Mouse (Mus musculus) limb, embryonic 11.5 days (tissue): Measurements from ENCODE around the gene Dis3l2. TPM values are rescaled to one million over a fixed set of nuclear protein-coding genes. Genes with fewer than 3 reads are reported as not detected.

ENCODE experiments used
- ATAC-seq: fragments of 200-750 bp; cut with Nextera tagmentation; 2 replicates; pipeline ENCODE4 v1.8.0; 2017; ENCODE audit warnings: low read depth; ENCODE audit not compliant: insufficient number of reproducible peaks, low FRiP score, low TSS enrichment
- DNase-seq: peaks from one replicate; pipeline ENCODE4 v3.0.0-alpha.2; 2015; ENCODE audit warnings: low spot score
- H3K27ac ChIP-seq: fragments of 300-500 bp; sonication (generic); replicated peaks from 2 replicates; pipeline ENCODE4 v1.5.1; 2014; ENCODE audit warnings: low read depth, mild to moderate bottlenecking, low read length
- H3K27me3 ChIP-seq: fragments of 300-500 bp; sonication (generic); 2 replicates; pipeline ENCODE4 v1.6.1; 2014; ENCODE audit warnings: mild to moderate bottlenecking, low read length, mixed read lengths; ENCODE audit not compliant: control insufficient read depth, insufficient read depth
- H3K36me3 ChIP-seq: fragments of 300-500 bp; sonication (generic); 2 replicates; pipeline ENCODE4 v1.6.1; 2014; ENCODE audit warnings: mild to moderate bottlenecking, low read length, moderate library complexity, mixed read lengths; ENCODE audit not compliant: control insufficient read depth, insufficient read depth
- H3K4me1 ChIP-seq: fragments of 300-500 bp; sonication (generic); 2 replicates; pipeline ENCODE4 v1.6.1; 2014; ENCODE audit warnings: low read length, mixed read lengths; ENCODE audit not compliant: control insufficient read depth, insufficient read depth
- H3K4me2 ChIP-seq: fragments of 300-500 bp; sonication (generic); 2 replicates; pipeline ENCODE4 v1.6.1; 2014; ENCODE audit warnings: low read depth, mild to moderate bottlenecking, moderate library complexity; ENCODE audit not compliant: severe bottlenecking
- H3K4me3 ChIP-seq: fragments of 300-500 bp; sonication (generic); 2 replicates; pipeline ENCODE4 v1.5.1; 2014; ENCODE audit warnings: low read depth, low read length
- H3K9ac ChIP-seq: fragments of 300-500 bp; sonication (generic); 2 replicates; pipeline ENCODE4 v1.6.1; 2014; ENCODE audit warnings: mild to moderate bottlenecking, low read length
- H3K9me3 ChIP-seq: fragments of 300-500 bp; sonication (generic); 2 replicates; pipeline ENCODE4 v1.6.1; 2016; ENCODE audit warnings: low read length; ENCODE audit not compliant: control insufficient read depth
- WGBS: fragments of 180-500 bp; shearing (Covaris S2); extraction: QIAGEN DNeasy Blood & Tissue Kit; methylation state at CpG from one replicate; pipeline ENCODE4 v1.1.7; 2014; 5-methylcytosine and 5-hydroxymethylcytosine counted together
- polyA plus RNA-seq: library from polyadenylated mRNA; unstranded; fragments of >200 nt; fragmentation: Nextera tagmentation; extraction: Ambion mirVana; gene quantifications from 2 replicates; pipeline ENCODE4 v1.2.1, GENCODE M21; 2014

Dis3l2 gene
- polyA plus RNA-seq, 1 experiment from 2014 or later, result 30.3 TPM

- H3K27ac ChIP-seq, result no peak overlapping the region
- DNase-seq, result no peak
- no peak overlapping the region for H3K9ac ChIP-seq
- H3K4me1 ChIP-seq, result no peaks in the 10 kb centered on the region
- ATAC-seq, result no peak
- H3K36me3 ChIP-seq, result no peaks in the 10 kb centered on the region
- no peaks in the 10 kb centered on the region for H3K27me3 ChIP-seq
- 88% methylated on average over 4 of the region's 4 CpGs for WGBS
- H3K9me3 ChIP-seq, result no peaks in the 10 kb centered on the region
- no peak overlapping the region for H3K4me3 ChIP-seq
- H3K4me2 ChIP-seq, result no peak overlapping the region
Observed at GRCm38 (mm10) chr1:87057075-87057474, 353.5 kb downstream of the Dis3l2 start.

GRCm38 (mm10) chr1:87059042-87059665, 355.5 kb downstream of the Dis3l2 start:
- no peak overlapping the region for H3K9ac ChIP-seq
- no peak overlapping the region for H3K4me3 ChIP-seq
- H3K9me3 ChIP-seq, result no peaks in the 10 kb centered on the region
- WGBS, result 79% methylated on average over 8 of the region's 8 CpGs
- ATAC-seq (no peak), DNase-seq (no peak)
- no peaks in the 10 kb centered on the region for H3K27me3 ChIP-seq
- H3K27ac ChIP-seq, result no peak overlapping the region
- H3K4me1 ChIP-seq, result no peaks in the 10 kb centered on the region
- no peaks in the 10 kb centered on the region for H3K36me3 ChIP-seq
- no peak overlapping the region for H3K4me2 ChIP-seq

- Histone ChIP-seq H3K27me3 (no peaks in the 10 kb centered on the region), H3K9me3 (no peaks in the 10 kb centered on the region), H3K4me1 (no peaks in the 10 kb centered on the region), H3K9ac (no peak overlapping the region), H3K27ac (no peak overlapping the region), H3K4me2 (no peak overlapping the region), H3K4me3 (no peak overlapping the region), H3K36me3 (no peaks in the 10 kb centered on the region)
- DNase-seq, result no peak
- ATAC-seq, result no peak
Observed at GRCm38 (mm10) chr1:87060913-87061312, 357.3 kb downstream of the Dis3l2 start.

- Histone ChIP-seq H3K4me1 (no peaks in the 10 kb centered on the region), H3K27ac (no peak overlapping the region), H3K27me3 (no peaks in the 10 kb centered on the region), H3K4me2 (no peak overlapping the region), H3K9me3 (no peaks in the 10 kb centered on the region), H3K9ac (no peak overlapping the region), H3K36me3 (no peaks in the 10 kb centered on the region), H3K4me3 (no peak overlapping the region)
- peak; percentile 50 for DNase-seq
- WGBS, result 47% methylated on average over 16 of the region's 16 CpGs
- ATAC-seq, result 0 out of 2 replicates have a peak, but pooled peaks have one; percentile 21
Observed at GRCm38 (mm10) chr1:87070720-87071119, 367.1 kb downstream of the Dis3l2 start.

GRCm38 (mm10) chr1:87073776-87074175, 370.2 kb downstream of the Dis3l2 start:
- Histone ChIP-seq H3K9me3 (no peaks in the 10 kb centered on the region), H3K4me2 (no peak overlapping the region), H3K4me3 (no peak overlapping the region), H3K9ac (no peak overlapping the region), H3K4me1 (no peaks in the 10 kb centered on the region), H3K27ac (no peak overlapping the region), H3K36me3 (no peaks in the 10 kb centered on the region), H3K27me3 (no peaks in the 10 kb centered on the region)
- no peak for ATAC-seq
- WGBS, result 78% methylated on average over 8 of the region's 8 CpGs
- DNase-seq, result no peak

GRCm38 (mm10) chr1:87086196-87086595, 382.6 kb downstream of the Dis3l2 start:
- no peaks in the 10 kb centered on the region for H3K9me3 ChIP-seq
- H3K9ac ChIP-seq, result no peak overlapping the region
- no peaks in the 10 kb centered on the region for H3K4me1 ChIP-seq
- no peak overlapping the region for H3K27ac ChIP-seq
- WGBS, result 76% methylated on average over 4 of the region's 4 CpGs
- no peaks in the 10 kb centered on the region for H3K36me3 ChIP-seq
- no peak overlapping the region for H3K4me3 ChIP-seq
- H3K4me2 ChIP-seq, result no peak overlapping the region
- ATAC-seq (no peak), DNase-seq (no peak)
- no peaks in the 10 kb centered on the region for H3K27me3 ChIP-seq

GRCm38 (mm10) chr1:87086964-87087363, 383.4 kb downstream of the Dis3l2 start:
- ATAC-seq (no peak; the same call in 1 of the 2 replicates), DNase-seq (peak; percentile 26)
- H3K36me3 ChIP-seq, result no peaks in the 10 kb centered on the region
- no peaks in the 10 kb centered on the region for H3K9me3 ChIP-seq
- no peak overlapping the region for H3K9ac ChIP-seq
- H3K27ac ChIP-seq, result no peak overlapping the region
- H3K27me3 ChIP-seq, result no peaks in the 10 kb centered on the region
- H3K4me1 ChIP-seq, result no peaks in the 10 kb centered on the region
- H3K4me3 ChIP-seq, result no peak overlapping the region
- 69% methylated on average over 17 of the region's 17 CpGs for WGBS
- no peak overlapping the region for H3K4me2 ChIP-seq

GRCm38 (mm10) chr1:87089251-87089650, 385.6 kb downstream of the Dis3l2 start:
- DNase-seq, result no peak
- Histone ChIP-seq H3K9me3 (no peaks in the 10 kb centered on the region), H3K9ac (no peak overlapping the region), H3K27me3 (no peaks in the 10 kb centered on the region), H3K36me3 (no peaks in the 10 kb centered on the region), H3K4me3 (no peak overlapping the region), H3K27ac (no peak overlapping the region), H3K4me1 (no peaks in the 10 kb centered on the region), H3K4me2 (no peak overlapping the region)
- ATAC-seq, result no peak
- WGBS, result 90% methylated on average over 11 of the region's 11 CpGs

GRCm38 (mm10) chr1:87089828-87090227, 386.2 kb downstream of the Dis3l2 start, which contains the start of gene Alppl2:
Gene Alppl2, minus strand, starts transcription at chr1:87089928.
- H3K4me3 ChIP-seq, result no peak within 1 kb of the TSS
- H3K27me3 ChIP-seq, result no peaks in the 10 kb centered on the region
- H3K4me2 ChIP-seq, result no peak within 1 kb of the TSS
- 87% methylated on average over 4 of the region's 4 CpGs for WGBS
- H3K4me1 ChIP-seq, result no peaks in the 10 kb centered on the region
- no peak within 1 kb of the TSS for H3K27ac ChIP-seq
- H3K9me3 ChIP-seq, result no peaks in the 10 kb centered on the region
- no peak for DNase-seq
- ATAC-seq, result no peak
- H3K9ac ChIP-seq, result no peak within 1 kb of the TSS
- no peaks in the 10 kb centered on the region for H3K36me3 ChIP-seq
